Mouse (Mus musculus) left cerebral cortex, postnatal 25 days (tissue): ENCODE measurements around the gene Gm28539. TPM values are rescaled to one million over a fixed set of nuclear protein-coding genes. Genes with fewer than 3 reads are reported as not detected.

Experiments used
- DNase-seq, 2 experiments: peaks; one replicate each; pipeline ENCODE4 v3.0.0; 2022; ENCODE audit warnings: low spot score in 2 of 2, mixed read lengths in 1 of 2
- intact Hi-C: fragments of 180-260 bp; cut with DNase I; formaldehyde crosslinking; loops from one replicate; pipeline ENCODE4 v1.15.1; 2025
- total RNA-seq, 2 experiments: library from RNA; stranded (reverse); gene quantifications; 2 replicates each; pipeline ENCODE4 v1.2.3; 2021

Gm28539 gene
- total RNA-seq = 1 to 10 TPM in 1 of 2 experiments, under 1 TPM in 1; 0.98 to 1.7 TPM

GRCm38 (mm10) chr16:18836468-18837208 lies at the start of gene Gm28539, which contains the start of gene 2510002D24Rik:
Gene Gm28539 (plus strand): TSS chr16:18836584.
Gene 2510002D24Rik (plus strand): TSS chr16:18836578.
- intact Hi-C loops = loop anchor here (2.0 kb wide), 1 partner anchor 40 kb away; the partner anchor contains the start of genes Hira and Mrpl40
- peak; percentile 96 to 97 for DNase-seq

DNA sequence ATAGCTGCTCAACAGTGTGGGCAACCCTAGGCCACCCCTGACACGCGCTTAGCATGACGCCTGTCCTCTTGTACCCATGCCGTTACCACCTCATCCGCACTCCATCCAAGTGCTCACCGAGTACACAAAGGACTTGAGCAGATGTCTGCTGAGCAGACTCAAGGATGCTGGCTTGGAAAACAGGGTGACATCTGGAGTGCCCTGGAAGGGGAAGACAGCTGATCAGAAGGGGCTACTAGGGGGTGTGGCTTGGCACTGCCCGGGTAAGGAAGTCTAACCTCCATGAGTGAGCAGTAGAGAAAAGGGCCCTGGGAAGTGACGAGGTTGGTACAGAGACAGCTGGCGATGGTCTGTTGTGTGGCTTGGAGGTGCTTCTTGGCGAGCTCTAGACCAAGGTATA lies 49.7 kb upstream of the Gm28539 start:
- intact Hi-C loops = no loop called here
- DNase-seq = no peak

DNA sequence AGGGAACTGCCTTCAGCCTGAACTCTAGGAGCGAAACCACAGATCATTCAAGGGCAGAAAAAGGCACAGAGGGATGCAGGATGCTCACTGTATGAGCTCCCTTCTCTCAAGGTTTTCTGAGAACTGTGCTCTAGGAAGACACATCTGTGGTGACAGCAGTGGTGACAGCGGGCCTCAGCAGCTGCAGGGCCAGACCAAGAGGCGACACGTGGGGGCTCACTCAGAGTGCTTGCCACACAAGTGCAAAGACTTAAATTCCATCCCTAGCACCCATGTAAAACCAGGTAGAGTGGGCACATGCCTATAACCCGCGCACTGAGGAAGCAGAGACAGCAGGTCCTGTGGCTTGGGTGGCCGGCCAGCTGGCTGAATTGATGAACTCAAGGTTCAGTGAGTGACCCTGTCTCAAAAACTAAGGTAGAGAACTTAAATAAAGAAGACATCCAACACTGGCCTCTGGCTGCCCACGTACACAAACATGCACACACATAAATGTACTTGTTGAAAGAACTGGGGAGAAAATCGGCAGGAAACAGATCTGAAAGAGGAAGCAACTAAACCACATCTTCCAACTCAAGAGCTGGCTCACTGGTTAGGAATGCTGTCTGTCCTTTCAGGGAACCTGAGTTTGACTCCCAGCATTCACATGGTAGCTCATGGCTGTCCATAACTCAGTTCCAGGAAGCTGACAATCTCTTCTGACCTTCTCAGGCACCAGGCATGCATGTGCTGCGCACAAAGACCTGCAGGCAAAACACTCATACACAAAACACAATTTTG lies 47.6 kb upstream of the Gm28539 start:
- intact Hi-C loops = no loop called here
- no peak for DNase-seq

- DNase-seq = peak; percentile 23 to 76
- intact Hi-C loops = loop anchor here (5.0 kb wide), 1 partner anchor 353 kb away; no protein-coding TSS in a partner anchor
Observed at GRCm38 (mm10) chr16:18795223-18795899, 41.0 kb upstream of the Gm28539 start.

DNA sequence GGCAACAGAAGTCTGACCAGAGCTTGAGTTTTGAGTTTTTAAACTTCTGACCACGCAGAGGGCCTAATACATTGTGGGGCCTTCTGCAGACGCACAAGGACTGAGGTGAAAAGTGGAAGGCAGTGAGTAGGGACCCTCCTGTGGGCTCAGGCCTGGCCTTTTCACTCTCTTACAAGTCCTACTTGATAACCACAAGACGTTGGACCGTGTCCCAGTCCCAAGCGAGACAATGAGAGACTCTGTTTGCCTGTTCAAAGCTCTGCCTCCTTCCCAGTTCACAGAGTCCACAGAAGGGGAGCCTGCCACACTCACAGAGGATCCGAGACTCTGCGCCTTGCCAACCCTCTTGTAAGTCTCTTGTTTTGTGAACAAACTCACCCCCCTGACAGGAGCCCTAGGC lies 39.7 kb upstream of the Gm28539 start:
- no peak for DNase-seq
- intact Hi-C loops = loop anchor here (5.0 kb wide), 1 partner anchor 354 kb away; no protein-coding TSS in a partner anchor

DNA sequence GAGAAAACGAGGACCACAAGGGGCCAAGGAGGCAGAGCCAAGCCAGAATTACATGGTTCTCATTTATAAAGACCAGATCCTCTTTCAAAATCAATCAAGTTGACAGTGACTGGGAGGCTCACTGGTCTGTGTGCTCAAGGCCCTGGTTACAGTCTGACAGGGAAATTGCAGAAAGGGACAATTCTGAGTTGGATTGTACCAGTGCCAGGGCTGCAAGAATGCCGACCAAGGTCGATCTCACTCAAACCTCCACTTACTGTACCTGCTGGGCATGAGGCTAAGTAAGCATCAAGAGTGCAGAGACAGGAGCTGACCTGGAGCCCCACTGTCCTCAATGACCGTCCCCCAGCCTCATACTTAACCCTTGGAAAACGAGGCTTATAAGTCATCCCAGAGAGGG lies 38.2 kb upstream of the Gm28539 start:
- intact Hi-C loops = loop anchor here (1.0 to 5.0 kb wide), 3 partner anchors 102 to 356 kb away; partner anchors contain the start of gene Gm49601
- DNase-seq = no peak

- intact Hi-C loops = loop anchor here (1.0 to 5.0 kb wide), 3 partner anchors 103 to 357 kb away; partner anchors contain the start of gene Gm49601
- peak; percentile 78 to 82 for DNase-seq
Observed at GRCm38 (mm10) chr16:18798841-18799240, 37.5 kb upstream of the Gm28539 start.

- DNase-seq = no peak
Observed at GRCm38 (mm10) chr16:18805746-18806145, 30.6 kb upstream of the Gm28539 start.

GRCm38 (mm10) chr16:18809001-18809400 lies 27.4 kb upstream of the Gm28539 start:
- no peak for DNase-seq
- intact Hi-C loops = no loop called here

More at GRCm38 (mm10) chr16:18805746-18806145, 30.6 kb upstream of the Gm28539 start:
- intact Hi-C loops = no loop called here

DNA sequence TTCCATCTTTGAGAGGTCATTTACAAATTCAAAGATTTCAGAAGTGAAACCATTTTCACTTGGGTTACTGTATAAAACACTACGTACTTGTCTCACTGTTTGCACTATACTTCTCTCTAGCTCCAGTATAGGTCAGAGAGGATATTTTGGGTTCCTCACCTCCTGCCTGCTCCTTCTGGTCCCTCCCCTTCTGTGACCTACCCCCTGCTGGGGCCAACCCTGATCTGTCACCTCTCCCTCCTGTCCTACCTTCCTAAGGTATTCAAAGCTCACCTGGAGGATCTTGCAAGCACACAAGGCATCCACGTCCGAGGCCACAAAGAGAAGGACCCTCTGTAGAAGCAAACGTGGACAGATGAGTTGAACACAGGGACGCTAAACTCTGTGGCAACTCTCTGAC lies 25.4 kb upstream of the Gm28539 start:
- intact Hi-C loops = loop anchor here (5.0 kb wide), 1 partner anchor 66 kb away; the partner anchor contains the start of genes Hira and Mrpl40
- DNase-seq = no peak

GRCm38 (mm10) chr16:18811468-18812384 lies 24.7 kb upstream of the Gm28539 start, which contains the start of the genes Ufd1 and Cdc45:
Gene Ufd1 (plus strand): TSS chr16:18811779.
Gene Cdc45 (minus strand): TSS chr16:18811987.
- intact Hi-C loops = loop anchor here (5.0 kb wide), 1 partner anchor 66 kb away; the partner anchor contains the start of genes Hira and Mrpl40

DNA sequence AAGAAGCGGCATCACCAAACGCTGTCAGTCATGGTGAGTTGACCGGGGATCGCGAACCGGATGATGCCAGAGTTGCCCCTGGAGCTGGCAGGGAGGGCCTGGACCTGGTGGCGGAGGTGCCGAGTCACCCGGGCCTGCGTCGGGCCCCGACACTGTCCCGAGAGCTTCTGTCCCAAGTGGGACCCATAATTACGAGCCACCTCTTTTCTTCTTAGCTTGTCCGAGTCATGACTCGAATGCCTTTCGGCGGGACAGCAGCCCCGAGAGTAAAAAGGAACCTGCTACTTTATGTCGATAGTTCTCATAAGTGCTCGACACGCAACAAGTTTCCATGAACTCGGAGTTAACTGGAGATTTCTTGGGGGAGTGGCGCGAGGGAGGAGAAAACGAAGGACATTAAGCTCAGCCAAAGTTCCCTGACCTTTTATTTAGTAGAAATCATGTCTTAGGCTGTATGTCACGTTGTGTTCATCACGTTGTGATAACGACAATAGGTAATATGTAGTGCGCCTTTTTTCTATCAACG lies 23.9 kb upstream of the Gm28539 start:
- intact Hi-C loops = loop anchor here (5.0 kb wide), 1 partner anchor 65 kb away; the partner anchor contains the start of genes Hira and Mrpl40
- DNase-seq = no peak

More at GRCm38 (mm10) chr16:18811468-18812384, 24.7 kb upstream of the Gm28539 start, which contains the start of the genes Ufd1 and Cdc45:
- peak; percentile 88 to 98 for DNase-seq

- DNase-seq = no peak
- intact Hi-C loops = no loop called here
Observed at GRCm38 (mm10) chr16:18822356-18822755, 14.0 kb upstream of the Gm28539 start.

GRCm38 (mm10) chr16:18822925-18823324 lies 13.5 kb upstream of the Gm28539 start:
- intact Hi-C loops = no loop called here
- DNase-seq = peak; percentile 31 to 78

DNA sequence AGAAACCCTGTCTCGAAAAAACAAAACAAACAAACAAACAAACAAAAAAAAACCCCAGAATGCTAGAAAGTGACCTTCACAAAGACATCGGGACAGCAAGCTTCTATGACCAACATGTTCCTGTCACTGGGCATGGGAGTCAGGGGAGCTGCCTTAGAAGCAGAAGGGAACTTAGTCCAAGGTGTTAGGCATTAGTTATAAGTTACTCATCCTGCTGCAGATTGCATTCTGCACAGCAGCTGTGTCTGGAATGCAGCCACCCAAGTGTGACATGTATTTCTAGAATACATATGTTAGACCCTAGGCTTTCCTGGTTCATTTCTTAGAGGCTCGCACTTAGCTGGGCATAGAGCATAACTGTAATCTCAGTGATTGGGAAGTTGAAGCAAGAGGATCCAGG lies 7.8 kb upstream of the Gm28539 start:
- intact Hi-C loops = no loop called here
- no peak for DNase-seq

DNA sequence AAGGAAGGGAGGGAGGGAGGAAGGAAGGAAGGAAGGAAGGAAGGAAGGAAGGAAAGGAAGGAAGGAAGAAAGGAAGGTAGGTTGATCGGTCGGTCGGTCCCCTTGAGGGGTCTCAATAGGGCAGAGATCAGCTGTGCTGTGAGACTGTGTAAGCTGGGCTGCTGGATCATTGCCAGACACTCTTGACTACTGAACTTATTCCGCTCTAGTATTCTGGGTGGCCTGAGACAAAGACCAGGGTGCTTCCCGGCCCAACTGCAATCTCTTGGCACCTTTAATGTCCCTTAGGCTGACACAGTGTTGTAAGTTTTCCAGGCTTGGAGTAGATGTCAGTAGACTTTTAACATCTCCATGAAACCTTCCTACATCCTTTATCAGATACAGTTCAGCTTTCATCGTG lies 7.3 kb upstream of the Gm28539 start:
- intact Hi-C loops = no loop called here
- no peak for DNase-seq

DNA sequence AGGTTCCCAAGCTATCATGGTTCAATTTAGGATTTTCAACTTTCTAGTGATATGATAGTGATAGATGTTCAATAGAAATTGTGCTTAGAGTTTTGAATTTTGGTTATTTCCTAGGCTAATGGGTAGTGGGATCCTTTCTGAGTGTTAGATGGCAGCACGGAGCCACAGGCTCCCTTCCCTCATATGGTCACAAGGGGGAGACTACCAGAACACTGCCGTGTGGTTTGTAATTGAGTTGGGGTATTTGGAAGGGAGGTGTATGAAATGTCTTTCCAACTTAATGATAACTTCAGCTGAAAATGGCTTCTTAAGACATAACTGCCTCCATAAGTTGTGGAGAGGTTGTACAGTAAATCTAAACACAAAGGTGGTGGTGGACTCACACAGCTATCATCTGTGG lies 2.9 kb upstream of the Gm28539 start:
- intact Hi-C loops = no loop called here
- no peak for DNase-seq

- intact Hi-C loops = loop anchor here (2.0 kb wide), 1 partner anchor 41 kb away; the partner anchor contains the start of genes Hira and Mrpl40
- no peak for DNase-seq
Observed at GRCm38 (mm10) chr16:18836073-18836467, 314 bp upstream of the Gm28539 start.
